Mouse (Mus musculus) cortical plate, adult 2 months (tissue): ENCODE measurements around the gene Fgfr2.
A peak's percentile ranks its signal among the peaks of the same experiment; 100 is the strongest.

Source experiments
- CTCF ChIP-seq: fragments of 200-500 bp; IDR thresholded peaks from 2 replicates; pipeline ENCODE4 v1.5.1; 2011; ENCODE audit warnings: mild to moderate bottlenecking, control low read depth, low read length; ENCODE audit not compliant: insufficient read depth; ENCODE audit errors: extremely low read depth
- POLR2A ChIP-seq: fragments of 200-500 bp; IDR thresholded peaks from 2 replicates; pipeline ENCODE4 v1.6.1; 2011; ENCODE audit warnings: mild to moderate bottlenecking, low read length, control low read depth; ENCODE audit not compliant: insufficient read depth; ENCODE audit errors: extremely low read depth

DNA sequence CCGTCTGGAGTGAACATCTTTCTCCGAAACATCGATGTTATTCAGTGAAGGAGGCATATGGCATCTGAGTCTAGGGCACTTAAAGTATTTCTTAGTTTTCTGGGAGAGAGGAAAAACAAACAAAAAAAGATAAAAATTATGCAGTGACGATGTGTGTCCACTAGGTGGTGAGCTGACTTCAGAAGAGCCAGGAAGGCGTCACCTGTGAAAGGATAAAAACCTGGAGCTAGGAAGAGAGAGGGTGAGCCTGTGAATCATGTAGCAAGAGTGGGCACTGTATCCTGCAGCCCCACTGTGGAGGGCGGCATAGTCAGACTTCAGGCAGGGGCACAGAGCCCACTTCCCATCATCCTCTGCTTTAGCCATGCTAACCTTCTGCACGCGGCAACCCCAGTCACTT is 2129.2 kb downstream of the Fgfr2 start:
- TF ChIP-seq POLR2A = no peak
- TF ChIP-seq CTCF = peak; percentile 66
